Mouse (Mus musculus) left cerebral cortex, postnatal 25 days (tissue): ENCODE measurements at regions not wholly inside any gene's neighbourhood (a gene's known extent, or its start where the extent isn't known, plus 50 kb on each side); places are given as distances from the start of the nearest gene placed in this dataset.

ENCODE experiments used
- DNase-seq, 2 experiments: peaks; one replicate each; pipeline ENCODE4 v3.0.0; 2022; ENCODE audit warnings: low spot score in 2 of 2, mixed read lengths in 1 of 2
- intact Hi-C: fragments of 180-260 bp; cut with DNase I; formaldehyde crosslinking; loops from one replicate; pipeline ENCODE4 v1.15.1; 2025

- peak in 1 of 2 experiments; percentile 24 for DNase-seq
- intact Hi-C loops = no loop called here
These were observed 235.8 kb upstream of the Tmtc4 start for GRCm38 (mm10) chr14:123219590-123219989.

GRCm38 (mm10) chr14:123210241-123210640, 226.4 kb upstream of the Tmtc4 start:
- no peak for DNase-seq
- intact Hi-C loops = no loop called here

- DNase-seq = peak in 1 of 2 experiments; percentile 3
- intact Hi-C loops = no loop called here
These were observed 219.0 kb upstream of the Tmtc4 start for GRCm38 (mm10) chr14:123202848-123203247.

- DNase-seq = no peak
- intact Hi-C loops = no loop called here
These were observed 218.5 kb upstream of the Tmtc4 start for GRCm38 (mm10) chr14:123202313-123202712.

GRCm38 (mm10) chr14:123201426-123202274, 217.8 kb upstream of the Tmtc4 start:
- intact Hi-C loops = no loop called here

GRCm38 (mm10) chr14:123199111-123199510, 215.3 kb upstream of the Tmtc4 start:
- intact Hi-C loops = no loop called here
- DNase-seq = no peak

More at GRCm38 (mm10) chr14:123201426-123202274, 217.8 kb upstream of the Tmtc4 start:
- DNase-seq = peak; percentile 56 to 67

- DNase-seq = no peak
These were observed 208.7 kb upstream of the Tmtc4 start for GRCm38 (mm10) chr14:123192574-123192973.

GRCm38 (mm10) chr14:123190729-123191128, 206.9 kb upstream of the Tmtc4 start:
- no peak for DNase-seq

More at GRCm38 (mm10) chr14:123192574-123192973, 208.7 kb upstream of the Tmtc4 start:
- intact Hi-C loops = no loop called here

GRCm38 (mm10) chr14:123187270-123188058, 203.6 kb upstream of the Tmtc4 start:
- intact Hi-C loops = no loop called here
- no peak for DNase-seq

More at GRCm38 (mm10) chr14:123190729-123191128, 206.9 kb upstream of the Tmtc4 start:
- intact Hi-C loops = no loop called here

- intact Hi-C loops = no loop called here
- no peak for DNase-seq
These were observed 189.3 kb upstream of the Tmtc4 start for GRCm38 (mm10) chr14:123173183-123173582.

GRCm38 (mm10) chr14:123171865-123172264, 188.0 kb upstream of the Tmtc4 start:
- intact Hi-C loops = no loop called here
- no peak for DNase-seq

- intact Hi-C loops = no loop called here
These were observed 180.0 kb upstream of the Tmtc4 start for GRCm38 (mm10) chr14:123163842-123164241.

GRCm38 (mm10) chr14:123143489-123144046, 159.7 kb upstream of the Tmtc4 start:
- peak; percentile 11 to 69 for DNase-seq
- intact Hi-C loops = loop anchor here (5.0 kb wide), 1 partner anchor 186 kb away; no protein-coding TSS in a partner anchor

More at GRCm38 (mm10) chr14:123163842-123164241, 180.0 kb upstream of the Tmtc4 start:
- DNase-seq = no peak

- peak; percentile 6 to 54 for DNase-seq
- intact Hi-C loops = loop anchor here (1.0 kb wide), 1 partner anchor 94 kb away; no protein-coding TSS in a partner anchor
These were observed 155.2 kb upstream of the Tmtc4 start for GRCm38 (mm10) chr14:123138743-123139705.

- intact Hi-C loops = no loop called here
- DNase-seq = no peak
These were observed 150.1 kb upstream of the Tmtc4 start for GRCm38 (mm10) chr14:123133979-123134378.

GRCm38 (mm10) chr14:123120361-123120760, 136.5 kb upstream of the Tmtc4 start:
- intact Hi-C loops = no loop called here
- DNase-seq = no peak

GRCm38 (mm10) chr14:123116337-123116736, 132.5 kb upstream of the Tmtc4 start:
- no peak for DNase-seq
- intact Hi-C loops = no loop called here

- intact Hi-C loops = no loop called here
- DNase-seq = no peak
These were observed 126.7 kb upstream of the Tmtc4 start for GRCm38 (mm10) chr14:123110533-123110932.

GRCm38 (mm10) chr14:123100371-123100770, 116.5 kb upstream of the Tmtc4 start:
- intact Hi-C loops = no loop called here
- no peak for DNase-seq
